Mouse (Mus musculus) lung, adult 18-20 months (tissue): ENCODE data around the gene Mybpc2.

Experiments
- DNase-seq, 2 experiments: peaks; one replicate each; pipeline ENCODE4 v3.0.0; 2022; ENCODE audit warnings: mixed read lengths in 2 of 2

Gene Mybpc2

GRCm38 (mm10) chr7:44521710-44522109 lies 2.7 kb downstream of the Mybpc2 start:
- DNase-seq, result peak; percentile 49 to 63

DNA sequence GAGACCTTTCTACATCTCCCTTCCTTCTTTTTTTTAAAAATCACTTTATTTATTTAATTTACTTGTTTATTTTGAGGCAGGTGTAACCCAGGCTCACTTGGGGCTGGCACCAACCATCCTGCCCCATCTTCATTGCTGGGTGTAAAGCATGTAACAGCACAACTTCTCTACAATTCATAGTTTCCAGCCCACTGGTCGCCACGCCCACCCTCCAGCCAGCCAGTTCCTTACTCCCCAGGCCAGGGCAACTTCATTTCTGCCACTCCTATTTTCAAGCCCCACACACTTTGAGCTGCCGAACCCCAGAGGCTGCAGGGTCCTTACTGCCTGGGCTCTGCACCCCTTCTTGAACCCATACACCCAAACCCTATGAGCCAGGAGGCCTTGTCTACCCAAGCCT lies 3.5 kb downstream of the Mybpc2 start:
- no peak for DNase-seq

DNA sequence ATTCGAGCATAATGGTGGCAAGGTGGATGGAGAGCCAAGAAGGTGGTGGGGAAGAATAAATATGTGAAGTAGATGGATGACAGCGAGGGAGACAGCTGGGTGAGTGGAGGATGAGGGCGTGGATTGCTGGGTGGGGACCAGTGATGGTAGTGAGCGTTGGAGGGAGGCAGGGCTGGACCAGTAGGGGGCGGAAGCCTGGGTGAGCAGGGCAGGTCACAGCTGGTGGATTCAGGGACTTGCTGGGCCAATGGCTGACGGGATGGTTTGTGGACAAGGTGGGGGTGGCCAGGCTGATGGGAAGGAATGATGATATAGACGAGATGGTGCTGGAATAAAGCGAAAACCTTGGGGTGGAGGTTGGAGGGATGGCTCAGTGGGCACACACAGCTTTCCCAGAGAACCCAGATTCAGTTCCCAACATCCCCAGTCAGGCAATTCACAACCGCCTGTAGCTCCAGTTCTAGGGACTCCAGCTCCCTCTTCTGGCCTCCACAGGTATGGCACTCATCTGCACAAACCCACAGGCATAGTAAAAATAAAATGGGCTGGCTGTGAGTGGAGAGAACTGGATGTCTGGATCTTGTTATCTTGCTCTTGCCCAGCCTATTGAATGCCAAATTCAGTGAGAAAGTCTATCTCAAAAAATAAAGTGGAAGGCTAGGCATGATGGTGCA lies 5.1 kb downstream of the Mybpc2 start:
- DNase-seq, result no peak

- no peak for DNase-seq
Measured at GRCm38 (mm10) chr7:44507491-44507890, 17.0 kb downstream of the Mybpc2 start.

GRCm38 (mm10) chr7:44501563-44502115 lies 22.8 kb downstream of the Mybpc2 start:
- DNase-seq, result peak; percentile 41 to 52

DNA sequence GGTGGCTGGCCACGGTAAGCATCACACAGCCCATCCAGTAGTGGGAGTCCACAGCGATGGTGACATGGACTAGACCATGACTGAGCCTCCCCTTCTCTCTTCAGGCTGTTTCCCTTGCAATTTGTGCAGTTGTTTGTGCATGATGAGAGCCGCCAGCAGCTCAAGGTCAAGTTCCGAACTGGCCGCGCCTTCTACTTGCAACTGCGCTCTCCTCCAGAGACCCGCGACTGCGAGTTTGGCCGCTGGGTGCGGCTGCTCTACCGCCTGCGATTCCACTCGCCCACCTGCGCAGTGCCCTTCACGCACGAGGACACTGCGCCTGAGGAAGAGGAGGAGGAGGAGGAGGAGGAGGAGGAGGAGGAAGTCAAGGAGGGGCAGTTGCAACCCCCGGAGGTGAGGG lies 24.4 kb downstream of the Mybpc2 start:
- no peak for DNase-seq

DNA sequence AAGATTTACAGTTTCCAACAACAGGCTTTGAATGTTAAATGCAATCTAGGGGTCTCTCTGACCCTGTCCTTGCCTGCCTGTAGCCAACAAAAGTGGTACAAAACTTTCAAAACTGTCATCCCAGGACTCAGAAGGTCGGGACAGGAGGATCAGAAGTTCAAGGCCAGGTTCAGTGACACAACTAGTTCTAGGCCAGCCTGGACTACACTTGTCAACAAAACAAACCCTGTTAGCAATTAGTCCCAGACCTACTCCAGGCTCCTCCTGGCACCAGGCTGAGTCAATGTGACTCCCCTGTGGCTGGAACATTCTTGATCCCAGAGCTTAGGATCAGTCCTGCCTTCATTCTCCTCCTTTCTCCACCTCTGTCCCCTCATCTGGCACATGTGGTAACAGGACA lies 25.5 kb downstream of the Mybpc2 start:
- no peak for DNase-seq

- no peak for DNase-seq
Measured at GRCm38 (mm10) chr7:44497361-44498055, 26.9 kb downstream of the Mybpc2 start.

DNA sequence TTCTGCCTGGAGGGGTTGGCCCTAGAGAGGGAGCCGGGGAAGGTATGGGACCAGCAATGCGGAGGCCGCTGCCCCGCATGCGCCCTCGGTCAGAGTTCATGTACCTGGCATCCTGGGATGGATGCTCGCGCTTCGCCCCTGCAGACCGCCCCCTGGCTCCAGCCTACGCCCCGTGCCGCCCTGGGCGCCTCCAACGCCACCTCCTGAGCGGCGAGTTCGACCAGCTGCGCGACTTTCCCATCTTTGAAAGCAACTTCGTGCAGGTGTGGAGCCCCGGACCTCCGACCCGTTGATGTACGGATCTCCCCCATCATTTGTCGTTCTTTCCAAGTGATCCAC lies 27.7 kb downstream of the Mybpc2 start:
- no peak for DNase-seq

GRCm38 (mm10) chr7:44495992-44496770 lies 28.3 kb downstream of the Mybpc2 start, which contains the start of the genes Emc10 and Fam71e1:
Gene Emc10, minus strand, starts transcription at chr7:44496529.
Gene Fam71e1, plus strand, starts transcription at chr7:44496581.
- DNase-seq, result peak; percentile 96 to 98

DNA sequence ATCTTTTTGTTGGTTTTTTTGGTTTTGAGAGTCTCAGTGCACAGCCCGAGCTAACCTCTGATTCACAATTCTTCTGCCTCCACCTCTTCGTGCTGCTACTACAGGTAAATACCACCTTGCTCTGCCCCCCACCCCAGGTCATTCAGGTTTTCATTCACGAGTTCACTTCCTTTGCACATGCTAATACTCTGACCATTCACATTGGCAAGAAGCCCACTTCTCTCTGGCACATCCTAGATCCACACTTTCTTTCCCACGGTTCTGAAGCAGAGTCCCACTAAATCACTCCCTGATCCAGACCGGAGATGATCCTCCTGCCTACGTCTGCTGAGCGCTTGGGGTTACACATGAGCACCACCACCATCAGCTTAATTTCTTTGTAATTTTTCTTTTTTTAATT lies 29.4 kb downstream of the Mybpc2 start:
- no peak for DNase-seq

DNA sequence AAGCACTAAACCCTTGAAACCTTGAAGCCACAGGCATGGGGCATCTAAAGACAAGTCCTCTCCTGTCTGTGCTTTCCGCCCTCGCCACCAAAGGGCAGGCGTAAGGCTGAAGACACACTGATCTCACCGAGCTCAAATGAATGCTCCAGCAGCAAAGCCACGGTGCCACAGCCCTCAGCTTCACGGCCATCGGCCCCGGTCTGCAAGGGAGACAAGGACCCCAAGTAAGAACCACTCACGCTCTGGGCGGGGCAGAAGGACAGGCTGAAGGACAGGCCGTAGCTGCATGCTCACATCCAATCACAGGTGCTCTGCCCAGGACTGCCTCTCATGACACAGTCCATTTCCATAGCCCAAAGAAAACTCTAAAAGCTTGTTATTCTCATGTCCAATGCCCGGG lies 29.8 kb downstream of the Mybpc2 start:
- peak in 1 of 2 experiments; percentile 4 for DNase-seq

DNA sequence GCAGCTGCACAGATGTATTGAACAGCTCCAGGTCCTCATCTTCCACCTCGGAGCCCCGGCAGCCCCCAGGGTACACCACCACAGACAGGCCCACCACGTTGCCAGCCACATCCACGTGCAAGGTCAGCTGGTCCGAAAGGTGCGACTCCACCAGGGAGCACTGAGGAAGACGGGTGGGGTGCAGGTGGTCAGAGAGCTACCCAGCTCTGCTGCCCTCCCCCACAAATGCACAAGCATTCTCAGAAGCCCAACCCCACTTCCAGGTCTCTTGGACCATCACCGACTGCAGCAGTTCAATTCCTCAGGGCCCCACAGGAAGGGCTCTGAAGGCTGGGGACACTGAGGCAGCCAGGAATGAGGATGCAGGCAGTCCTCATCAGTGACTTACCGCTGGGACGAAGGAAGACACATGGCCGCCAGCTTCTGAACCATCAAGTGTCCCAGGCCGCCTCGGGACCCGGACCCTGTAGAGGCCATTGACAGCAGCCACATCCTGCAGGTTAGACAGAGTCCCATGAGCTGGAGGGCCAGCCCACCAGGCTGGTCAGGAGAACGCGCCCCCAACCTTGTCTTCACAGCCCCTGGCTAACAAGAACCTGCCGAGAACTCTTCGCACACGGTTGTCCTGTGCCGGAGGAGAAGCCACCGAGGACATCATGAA lies 32.2 kb downstream of the Mybpc2 start:
- peak in 1 of 2 experiments; percentile 2 for DNase-seq

DNA sequence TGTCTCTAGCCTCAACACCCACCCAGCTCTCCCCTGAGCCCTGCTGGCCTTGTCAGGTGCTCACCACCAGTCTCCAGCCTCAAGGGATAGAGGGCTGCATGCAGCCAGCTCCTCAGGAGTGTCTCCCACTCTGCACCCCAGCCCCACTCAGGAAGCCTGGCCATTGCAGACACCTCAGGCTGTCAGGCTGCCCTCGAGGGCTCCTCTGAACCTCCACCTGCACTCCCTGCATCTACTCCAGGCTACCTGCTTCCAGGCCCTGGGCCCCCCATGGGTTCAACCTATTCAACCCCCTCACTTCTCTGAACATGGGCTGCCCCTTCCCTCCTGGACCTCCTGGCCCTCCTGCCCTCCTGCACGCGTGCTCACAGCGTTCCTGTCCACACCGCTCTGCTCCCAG lies 33.1 kb downstream of the Mybpc2 start:
- DNase-seq, result no peak

DNA sequence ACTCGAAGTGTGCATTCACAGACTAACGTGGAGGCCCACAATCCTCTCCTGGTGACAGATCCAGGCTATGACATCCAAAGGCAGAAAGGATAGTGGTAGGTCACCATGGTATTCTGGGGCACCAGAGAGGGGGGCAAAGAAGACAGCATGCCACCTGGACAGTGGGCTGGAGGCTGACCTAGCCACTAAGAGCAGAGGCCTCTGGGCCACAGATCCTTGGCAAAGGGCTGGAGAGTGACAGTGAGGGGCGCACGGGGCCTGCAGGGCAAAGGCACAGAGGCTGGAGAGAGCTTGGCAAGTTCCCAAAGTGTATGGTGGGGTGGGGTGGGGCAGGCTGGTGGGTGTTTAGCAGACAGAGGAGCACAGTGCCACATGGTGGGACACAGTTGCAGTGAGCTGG lies 34.2 kb downstream of the Mybpc2 start:
- peak in 1 of 2 experiments; percentile 1 for DNase-seq

DNA sequence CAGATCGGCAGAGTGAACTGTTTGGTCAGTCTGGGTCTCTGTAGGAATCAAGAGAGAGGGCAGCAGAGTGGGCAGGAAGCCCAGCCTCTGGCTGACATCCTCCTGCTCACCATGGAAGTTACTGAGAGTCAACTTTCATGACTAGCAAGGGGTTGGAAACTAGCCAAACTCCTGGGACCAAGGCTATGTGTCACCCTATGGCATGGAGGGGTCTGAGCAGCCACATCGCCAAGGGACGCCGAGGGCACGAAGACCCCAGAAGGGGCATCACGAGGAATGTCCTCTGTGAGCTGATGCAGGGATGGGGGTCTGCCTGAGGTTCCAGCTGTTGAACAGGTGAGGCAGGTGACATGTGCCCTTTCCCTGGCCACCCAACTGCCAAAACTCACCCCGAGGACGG lies 35.9 kb downstream of the Mybpc2 start:
- no peak for DNase-seq

DNA sequence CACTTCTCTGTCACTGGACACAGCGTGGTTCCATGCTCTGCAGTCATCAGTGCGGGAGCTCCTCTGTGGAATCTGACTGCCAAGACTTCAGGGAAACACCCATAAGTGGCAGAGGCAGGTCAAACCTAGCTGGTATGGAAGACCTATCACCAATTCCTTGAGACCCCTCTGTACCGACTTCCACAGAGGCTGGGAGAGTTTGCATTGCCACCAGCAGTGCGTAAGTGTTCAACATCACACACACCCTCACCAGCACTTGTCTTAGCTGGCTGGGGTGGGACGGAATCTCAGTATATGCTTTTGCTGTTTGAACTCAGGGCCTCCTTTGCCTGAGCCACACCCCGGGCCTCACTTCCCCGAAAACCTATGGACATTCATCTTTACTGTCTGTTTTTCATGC lies 36.5 kb downstream of the Mybpc2 start:
- peak in 1 of 2 experiments; percentile 1 for DNase-seq

DNA sequence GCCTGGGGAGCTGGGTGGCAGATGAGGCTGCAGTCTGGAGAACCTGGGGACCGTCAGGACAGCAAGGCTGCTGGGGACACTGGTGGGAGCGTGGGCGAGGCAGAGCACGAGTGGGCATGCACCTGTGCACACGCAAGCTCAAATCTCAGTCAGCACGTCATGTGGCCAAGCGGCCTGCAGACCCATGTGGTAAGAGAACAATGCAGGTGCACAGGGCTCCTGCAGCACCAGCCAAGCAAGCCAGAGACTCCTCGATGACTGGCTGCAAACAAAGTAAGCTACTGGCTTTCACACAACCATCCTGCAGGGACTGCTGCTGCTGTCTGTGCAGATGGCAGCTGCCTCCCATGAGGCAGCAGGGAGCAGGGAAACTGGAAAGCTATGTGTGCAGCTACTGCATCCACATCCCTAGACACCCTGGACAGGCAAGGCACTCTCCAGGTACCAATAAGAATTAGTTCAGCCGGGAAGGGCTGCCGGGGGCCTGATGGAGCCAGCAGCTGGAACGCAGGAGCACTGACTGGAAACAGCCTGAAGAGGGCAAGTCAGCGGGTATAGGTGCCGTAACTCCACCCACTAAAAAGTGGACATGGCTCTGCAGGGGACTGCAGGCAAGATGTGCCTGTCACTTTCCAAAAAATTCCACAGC lies 37.4 kb downstream of the Mybpc2 start:
- DNase-seq, result peak in 1 of 2 experiments; percentile 3

DNA sequence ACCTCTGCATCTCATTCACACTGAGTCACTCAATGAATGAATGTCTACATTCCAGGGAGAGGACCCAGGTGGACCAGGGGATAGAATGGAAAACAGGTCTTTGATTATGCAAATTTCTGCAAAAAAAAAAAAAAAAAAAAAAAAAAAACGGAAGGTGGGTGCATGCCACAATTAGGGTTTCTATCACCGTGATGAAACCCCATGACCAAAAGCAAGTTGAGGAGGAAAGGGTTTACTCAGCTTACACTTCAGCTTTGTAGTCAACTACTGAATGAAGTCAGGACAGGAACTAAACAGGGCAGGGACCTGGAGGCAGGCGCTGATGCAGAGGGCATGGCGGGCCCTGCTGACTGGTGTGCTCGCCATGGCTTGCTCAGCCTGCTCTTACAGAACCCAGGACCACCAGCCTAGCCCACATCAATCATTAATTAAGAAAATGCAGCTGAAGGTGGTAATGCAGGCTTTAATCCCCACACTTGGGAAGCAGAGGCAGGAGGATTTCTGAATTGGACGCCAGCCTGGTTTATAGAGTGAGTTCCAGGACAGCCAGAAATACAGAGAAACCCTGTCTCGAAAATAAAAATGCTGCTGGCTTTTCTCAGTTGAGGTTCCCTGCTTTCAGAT lies 38.8 kb downstream of the Mybpc2 start:
- DNase-seq, result peak in 1 of 2 experiments; percentile 1

DNA sequence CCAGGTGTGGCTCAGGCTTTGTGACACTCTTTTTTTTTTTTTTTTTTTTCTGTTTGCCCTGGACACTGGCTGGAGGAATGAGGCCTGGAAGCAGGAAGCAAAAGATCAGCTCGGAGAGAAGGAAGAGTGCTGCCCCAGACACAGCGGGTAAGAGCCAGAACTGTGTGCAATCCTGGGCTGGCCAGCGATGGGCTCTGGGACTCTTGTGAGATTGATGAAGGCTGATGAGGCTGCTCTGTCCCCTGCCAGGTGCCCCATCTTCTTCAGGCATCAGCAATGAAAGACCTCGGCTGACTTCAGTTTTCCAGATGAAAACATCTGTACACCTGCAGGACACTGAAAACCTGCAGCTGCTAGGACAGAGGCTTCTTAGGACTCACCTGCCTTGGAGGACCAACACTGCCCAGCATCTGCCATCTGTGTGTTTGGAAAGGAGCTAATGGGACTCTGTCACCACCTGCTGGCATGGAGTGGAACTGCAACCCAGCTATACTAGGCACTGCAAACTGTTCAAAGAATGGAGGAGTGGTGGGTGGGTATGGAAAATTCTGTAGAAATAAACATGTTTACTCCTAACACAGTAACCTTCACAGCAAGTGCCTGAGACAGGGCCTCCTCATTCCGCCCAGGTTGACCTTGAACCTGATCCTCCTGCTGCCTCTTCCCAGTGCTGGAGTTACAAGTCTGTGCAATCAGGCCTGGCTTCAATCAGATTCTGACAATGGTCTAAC lies 39.5 kb downstream of the Mybpc2 start:
- DNase-seq, result peak; percentile 57 to 59

DNA sequence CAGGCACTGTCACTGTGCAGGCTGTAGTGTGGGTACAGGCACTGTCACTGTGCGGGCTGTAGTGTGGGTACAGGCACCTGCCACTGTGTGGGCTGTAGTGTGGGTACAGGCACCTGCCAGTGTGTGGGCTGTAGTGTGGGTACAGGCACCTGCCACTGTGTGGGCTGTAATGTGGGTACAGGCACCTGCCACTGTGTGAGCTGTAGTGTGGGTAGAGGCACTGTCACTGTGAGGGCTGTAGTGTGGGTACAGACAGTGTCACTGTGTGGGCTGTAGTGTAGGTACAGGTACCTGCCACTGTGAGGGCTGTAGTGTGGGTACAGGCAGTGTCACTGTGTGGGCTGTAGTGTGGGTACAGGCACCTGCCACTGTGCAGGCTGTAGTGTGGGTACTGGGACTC lies 40.3 kb downstream of the Mybpc2 start:
- peak in 1 of 2 experiments; percentile 1 for DNase-seq
